Mouse (Mus musculus) embryo, embryonic 10.5 days (tissue): ENCODE measurements at regions not wholly inside any gene's neighbourhood (a gene's known extent, or its start where the extent isn't known, plus 50 kb on each side); places are given as distances from the start of the nearest gene placed in this dataset.

Experiments
- DNase-seq: peaks from one replicate; pipeline ENCODE4 v3.0.0-alpha.2; 2015; ENCODE audit warnings: low spot score

DNA sequence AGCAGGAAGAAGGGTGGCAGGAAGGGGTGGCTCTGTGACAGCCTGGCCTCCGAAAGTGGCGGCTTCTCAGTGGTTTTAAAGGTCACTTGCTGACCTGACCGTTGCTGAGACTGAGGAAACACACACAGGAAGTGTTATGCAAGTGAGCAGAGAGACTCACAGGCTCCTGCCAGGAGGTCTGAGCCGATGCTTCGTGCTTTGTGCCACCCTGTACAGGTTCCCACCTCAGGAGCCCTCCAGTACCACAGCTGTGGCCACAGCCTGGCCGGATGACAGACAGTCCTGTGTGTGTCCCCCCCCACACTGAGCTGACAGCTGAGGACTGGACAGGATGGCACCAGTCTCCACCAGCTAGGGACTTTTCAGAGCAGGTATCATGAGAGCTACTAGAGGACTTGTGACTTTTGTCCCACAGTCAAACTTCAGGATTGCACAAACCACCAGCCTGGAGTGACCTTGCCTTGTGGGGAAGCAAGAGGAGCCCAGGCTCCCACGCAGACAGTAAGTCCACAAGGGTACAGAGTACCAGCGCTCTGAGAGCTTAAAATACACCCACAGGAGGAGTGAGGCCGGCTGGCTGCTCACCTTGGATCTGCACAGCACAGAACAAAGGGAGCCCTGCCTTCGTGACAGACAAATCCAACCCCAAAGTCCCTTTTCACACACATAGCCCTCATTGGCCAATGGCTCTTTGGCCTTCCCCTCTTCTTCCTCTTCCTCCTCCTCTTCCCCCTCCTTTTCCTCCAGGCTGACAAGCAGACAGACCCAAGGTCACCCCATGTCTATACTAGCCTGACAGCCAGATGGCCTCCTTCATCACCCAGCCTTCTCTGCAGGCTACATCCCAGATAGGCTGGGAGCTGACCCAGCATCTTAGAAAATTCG is 158.1 kb upstream of the Rreb1 start:
- no peak for DNase-seq

DNA sequence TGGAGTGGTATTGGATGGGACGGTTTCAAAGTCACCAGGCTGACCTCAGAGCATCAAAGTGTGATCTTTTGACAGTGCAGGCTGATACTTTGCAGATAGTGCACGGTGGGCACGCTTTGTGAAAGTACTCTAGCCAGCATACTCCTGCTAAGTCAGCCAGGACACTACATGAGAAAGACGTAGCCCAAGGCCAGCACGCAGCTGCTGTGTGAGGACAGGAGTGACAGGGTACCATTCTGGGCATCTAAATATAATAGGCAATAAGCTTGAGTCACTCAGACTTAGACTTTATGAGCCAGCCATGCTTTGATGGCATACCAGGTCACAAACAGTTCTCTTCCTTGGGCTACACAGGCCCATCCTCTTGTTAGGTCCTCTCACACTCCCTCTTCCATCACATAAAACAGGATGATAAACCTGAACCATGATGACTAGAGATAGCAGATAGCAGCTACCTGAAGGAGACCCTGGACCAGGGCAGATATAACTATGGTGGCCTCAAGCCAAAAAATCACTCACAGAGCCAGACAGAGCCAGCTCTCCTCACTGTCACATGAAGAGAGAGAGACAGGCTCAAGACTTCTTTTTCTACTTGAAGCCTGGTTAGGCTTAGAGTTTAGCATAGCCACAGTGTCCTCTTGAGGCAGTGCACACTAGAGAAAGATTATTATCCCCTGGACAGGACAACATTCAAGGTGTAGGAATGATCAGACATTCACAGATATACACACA is 156.7 kb upstream of the Rreb1 start:
- DNase-seq = no peak

DNA sequence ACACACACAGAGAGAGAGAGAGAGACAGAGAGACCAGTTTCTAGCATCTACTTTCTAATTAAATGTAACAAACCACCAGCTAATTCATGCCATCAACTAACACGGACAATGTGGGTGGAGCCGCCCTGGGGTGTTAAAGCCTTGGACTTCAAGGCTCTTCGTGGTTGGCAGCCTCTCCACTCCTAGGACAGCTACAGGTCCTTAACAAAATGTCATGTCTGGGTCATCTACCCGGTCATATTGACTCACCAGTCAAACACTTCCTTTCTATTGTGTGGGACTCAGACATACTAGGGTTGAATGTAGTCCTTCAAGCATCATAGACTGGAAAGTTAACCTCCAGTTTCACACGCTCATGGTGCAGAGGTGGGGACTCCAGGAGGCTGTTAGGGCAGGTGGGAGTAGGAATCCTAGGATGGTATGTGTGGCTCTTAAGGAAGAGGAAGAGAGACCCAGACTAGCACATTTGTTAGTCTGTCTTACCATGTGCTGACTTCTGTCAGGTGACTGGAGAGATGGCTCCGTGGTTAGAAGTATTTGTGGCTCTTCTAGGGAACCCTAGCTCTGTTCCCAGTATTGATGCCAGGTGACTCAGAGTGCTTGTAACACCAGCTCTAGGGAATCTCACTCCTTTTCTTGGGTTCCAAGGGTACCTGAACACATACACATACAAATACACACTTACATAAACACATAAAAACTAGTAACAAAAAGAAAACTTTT is 155.7 kb upstream of the Rreb1 start:
- DNase-seq = no peak

DNA sequence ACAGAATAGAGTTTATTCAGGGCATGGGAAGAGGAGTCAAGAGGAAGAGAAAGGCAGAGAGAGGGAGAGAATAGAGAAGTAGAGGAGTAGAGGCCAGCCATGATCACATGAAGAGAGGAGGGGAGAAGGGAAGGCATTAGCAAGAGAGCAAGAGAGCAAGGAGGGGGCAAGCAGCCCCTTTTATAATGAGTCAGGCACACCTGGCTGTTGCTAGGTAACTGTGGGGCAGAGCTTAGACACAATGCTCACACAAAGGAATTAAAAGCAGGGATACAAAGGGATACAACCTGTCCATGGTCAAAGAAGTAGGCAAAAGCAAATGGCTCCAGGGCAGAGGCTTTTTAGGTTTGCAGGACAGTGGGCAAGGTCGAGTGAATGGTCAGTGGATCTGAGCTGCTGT is 153.5 kb upstream of the Rreb1 start:
- DNase-seq = no peak

DNA sequence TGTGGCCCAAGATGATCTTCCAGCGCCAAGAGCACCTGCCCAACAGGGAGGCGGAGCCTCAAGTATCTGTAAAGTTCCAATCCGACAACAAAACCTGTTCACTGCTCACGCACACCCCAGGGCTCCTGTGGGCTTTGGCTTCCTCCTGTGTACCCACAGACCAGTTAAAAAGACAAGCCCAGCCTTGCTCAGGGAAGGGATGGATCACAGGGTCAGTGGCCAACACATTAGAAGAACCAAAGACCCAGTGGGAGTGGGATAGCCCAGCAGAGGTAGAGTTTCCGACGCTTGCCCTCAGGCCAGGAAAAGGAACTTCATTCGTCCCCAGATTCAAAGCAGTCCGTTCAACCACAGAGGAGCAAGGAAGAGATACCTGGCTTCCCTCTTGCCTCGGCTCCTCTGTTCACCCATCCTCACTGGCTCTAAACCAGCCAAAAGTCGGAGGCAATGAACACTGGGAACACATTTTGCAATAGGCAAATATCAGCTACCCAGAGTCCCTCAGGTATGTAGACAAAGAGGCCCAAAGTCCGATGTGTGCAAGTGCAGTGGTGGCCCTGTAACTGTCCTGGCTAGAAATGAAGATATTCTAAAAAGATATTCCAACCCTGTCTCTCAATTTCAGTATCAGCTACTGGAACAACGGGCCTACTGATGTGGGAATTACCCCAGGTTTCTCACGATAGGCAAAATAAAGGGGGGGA is 152.5 kb upstream of the Rreb1 start:
- no peak for DNase-seq

DNA sequence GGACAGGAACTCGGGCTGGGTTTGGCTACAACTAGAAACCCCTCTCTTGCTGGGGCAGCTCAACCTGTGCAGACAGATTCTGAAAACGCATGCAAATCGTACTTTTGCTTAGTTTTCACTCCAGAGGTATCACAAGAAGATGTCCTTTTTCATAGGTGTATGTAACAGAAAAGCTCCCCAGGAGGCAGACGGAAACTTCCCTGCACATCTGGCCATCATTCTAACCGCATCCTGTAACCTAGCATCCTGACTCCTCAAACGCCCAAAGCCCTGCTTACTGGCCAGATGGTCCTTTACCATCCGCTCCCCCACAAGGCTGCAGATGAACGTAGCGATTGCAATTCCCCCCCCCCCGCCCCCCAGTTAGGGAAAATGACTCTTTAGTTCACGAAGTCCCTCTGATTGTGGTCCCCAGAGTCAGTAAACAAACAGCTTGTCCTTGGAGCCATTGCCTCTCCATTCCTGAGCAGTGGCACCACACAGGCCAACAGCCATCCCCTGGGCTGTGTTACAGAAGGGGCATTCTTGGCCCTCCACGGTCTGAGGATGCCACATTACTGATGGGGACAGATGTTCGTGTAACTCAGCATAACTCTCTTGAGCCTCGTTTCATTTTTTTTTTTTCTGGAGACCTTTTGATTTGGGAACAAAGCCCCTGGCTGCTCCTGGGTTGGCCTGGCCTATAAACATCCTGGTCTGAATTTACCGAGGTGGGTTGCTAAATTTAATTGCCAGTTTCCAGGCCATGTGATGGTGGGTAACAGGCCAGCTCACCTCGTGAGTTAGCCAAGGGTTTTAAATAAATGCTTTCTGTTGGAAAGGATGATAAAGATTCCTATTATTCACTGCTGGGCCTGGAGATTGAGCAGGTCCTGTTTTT is 149.6 kb upstream of the Rreb1 start:
- DNase-seq = no peak

DNA sequence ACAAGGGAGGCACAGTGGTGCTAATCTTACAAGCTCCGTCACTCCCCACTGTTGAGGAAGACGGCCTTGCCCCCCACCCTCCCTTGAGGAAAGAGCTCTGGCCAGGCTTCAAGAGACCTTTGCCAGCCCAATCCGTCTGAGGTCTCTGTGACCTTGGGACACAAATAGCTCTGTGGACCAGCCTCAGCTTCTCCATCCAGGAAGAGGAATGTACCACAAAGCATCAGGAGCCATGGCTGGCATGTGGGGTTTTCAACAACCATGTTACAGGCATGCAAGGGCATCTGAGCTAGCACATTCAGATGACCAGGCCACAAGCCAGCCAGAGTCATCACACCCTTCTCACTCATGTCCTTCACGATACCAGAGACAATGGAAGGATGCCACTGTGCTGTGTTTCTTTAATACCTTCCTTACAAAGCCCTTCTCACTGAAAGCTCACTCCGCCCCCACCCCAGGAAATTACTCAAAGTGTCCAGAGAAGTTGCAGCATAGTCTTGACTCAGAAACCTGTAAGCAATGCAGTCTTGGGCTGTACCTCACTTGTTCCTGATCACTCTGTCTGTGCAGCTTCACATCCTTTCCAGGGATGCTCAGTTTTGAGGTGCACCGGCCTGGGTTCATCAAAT is 148.8 kb upstream of the Rreb1 start:
- no peak for DNase-seq

DNA sequence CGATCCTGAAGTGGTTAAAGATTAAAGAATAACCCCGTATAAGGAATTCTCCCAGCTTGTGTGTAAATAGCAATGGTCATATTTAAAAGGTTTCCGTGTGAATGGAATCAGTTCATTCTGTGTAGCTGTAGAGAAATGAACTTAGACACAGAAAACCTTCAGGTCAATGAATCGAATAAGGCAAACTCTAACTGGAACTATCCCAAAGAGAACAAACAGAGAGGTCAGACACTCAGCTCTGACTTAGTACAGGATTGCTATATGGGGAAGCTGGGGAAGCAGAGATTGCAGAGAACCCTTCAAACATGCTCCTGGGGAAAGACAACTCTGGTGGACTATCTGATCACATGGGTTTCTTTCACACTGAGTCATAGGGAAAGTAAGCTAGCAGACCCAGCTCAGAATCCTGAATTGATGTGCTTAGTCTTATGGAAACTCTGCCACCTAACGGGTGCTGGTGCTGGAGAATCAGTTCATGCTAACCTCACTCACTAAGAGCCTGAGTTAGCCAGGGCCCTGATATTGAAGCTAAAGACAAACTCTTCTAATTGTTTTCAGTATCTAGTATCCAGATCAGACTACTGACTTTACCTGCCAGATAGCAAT is 145.3 kb upstream of the Rreb1 start:
- DNase-seq = no peak

DNA sequence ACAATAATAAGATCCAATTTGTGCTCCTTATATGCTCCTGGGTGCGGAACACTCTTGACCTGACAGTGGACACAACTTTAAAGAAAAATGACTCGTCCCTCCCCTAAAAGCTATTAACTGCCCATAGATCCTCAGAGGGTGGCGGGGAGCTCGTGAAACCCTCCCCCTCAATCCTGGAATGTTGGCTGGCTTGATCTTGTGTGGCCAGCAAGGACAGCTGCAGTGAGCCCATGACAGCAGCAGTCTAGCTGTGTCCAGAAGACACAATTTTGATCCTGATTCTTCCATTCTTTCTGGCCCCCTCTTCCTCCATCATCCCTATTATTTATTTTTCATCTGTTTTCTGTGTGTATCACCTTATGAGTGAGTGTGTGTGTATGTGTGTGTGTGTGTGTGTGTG is 141.8 kb upstream of the Rreb1 start:
- DNase-seq = no peak

DNA sequence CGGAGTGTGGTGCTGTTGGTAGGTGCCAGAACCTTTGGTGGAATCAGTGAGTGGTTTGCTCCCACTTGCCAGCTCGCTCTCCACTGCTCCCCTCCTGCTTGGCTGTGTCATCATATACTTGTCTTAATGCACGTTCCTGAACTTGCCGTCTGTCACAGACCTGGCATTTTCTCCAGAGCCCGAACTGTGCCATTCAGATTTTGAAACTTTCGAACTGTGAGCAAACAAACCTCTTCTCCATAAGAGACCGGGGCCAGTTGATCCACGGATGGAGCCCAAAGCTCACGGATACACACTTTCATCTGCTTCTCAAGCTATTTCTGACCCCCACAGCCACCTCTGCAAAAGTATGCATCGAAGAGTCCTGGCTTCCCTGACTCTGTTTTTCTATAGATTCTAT is 141.0 kb upstream of the Rreb1 start:
- no peak for DNase-seq

DNA sequence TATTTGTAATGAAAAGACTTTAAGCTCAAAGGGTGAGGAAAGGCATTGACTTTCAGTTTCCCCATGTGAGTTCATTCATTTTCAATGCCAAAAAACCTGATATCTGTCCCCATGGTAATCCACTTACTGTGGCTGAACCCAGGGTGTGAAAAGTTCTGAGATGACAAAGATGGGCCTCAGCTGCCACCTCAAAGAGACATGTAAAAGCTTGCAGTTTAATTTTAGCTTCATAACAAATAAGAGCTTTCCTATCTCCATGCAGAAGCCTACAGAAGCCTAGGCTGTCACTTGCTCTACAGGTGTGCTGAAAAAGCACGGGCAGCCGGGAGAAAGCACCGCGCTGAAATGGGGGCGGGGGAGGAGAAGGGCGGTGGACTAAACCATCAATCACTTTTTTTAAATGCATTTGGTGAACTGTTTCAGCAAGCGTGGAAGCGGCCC is 140.1 kb upstream of the Rreb1 start:
- DNase-seq = no peak

DNA sequence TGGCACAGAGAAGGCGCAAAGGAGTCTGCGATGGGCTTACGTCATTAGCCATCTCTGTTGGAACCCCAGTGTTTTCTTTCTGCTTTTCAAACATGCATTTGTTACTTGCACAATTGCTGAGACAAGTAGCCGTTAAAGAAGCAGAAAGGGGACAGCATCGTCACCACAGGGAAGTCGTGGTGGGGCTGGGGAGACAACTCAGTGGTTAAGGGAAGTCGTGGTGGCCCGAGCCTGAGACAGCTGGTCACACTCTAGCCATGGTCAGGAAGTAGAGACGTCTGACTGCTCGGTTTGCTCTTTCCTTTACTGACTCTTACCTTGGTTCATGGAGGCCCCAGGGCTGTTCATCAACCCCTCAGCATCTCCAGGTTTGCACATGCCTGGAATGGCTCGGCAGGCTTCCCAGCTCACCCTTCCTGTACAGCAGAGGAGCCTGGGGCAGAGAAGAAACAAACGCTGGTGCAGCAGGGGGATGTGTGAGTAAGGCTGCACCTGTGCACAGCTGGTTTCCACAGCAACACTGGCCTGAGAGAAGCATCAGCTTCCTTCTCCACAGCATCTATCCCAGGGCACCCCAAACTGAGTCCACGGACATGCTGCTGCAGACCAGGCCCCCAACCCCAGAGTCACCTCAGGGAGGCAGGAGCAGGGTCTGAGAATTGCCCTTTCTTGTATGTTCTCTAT is 135.6 kb upstream of the Rreb1 start:
- no peak for DNase-seq

DNA sequence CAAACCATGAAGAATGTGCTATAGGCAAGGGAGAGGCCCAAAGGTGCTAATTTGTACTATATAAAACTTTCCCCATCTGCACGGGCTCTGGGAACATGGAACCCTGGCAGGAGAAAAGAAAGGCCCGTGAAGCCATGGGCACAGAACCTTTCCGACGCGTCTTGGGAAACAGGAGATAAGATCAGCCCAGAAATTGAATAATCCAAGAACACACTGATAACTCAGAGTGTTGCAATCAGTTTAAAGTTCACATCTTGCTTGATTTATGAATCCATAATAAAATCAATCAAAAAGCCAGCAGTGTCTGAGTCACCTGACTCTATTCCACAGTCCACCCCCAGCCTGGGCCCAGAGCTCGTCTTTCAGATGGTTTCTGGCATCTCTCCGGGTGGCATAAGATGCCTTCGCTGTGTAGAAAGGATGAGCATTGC is 133.4 kb upstream of the Rreb1 start:
- DNase-seq = no peak

DNA sequence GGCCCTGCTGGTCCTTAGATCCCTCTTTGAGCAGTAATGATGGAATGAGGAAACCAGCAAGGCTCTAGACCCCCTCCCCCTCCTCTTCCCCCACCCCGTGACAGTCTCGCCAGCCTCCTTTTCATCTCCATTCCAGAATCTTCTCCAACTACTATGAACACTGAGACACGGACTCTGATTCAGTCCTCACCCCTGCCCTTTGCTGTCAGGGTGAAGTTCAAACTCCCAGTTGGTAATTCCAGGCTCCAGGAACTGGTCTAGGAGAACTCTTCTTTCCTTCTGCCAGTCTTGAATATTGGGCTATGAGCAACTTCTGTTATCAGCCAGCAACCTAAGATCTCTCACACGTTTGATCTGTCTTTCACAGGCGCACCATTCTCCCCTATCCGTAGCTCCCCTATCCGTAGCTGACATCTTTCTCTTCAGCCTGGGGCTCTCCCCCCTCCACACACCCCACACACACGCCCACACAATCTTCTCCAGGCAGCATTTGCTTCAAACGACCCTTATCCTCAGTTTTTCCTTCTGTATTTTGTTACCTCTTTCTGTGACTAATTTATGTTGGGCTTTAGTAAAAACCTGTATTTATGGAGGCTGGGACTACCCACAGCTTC is 128.6 kb upstream of the Rreb1 start:
- no peak for DNase-seq

DNA sequence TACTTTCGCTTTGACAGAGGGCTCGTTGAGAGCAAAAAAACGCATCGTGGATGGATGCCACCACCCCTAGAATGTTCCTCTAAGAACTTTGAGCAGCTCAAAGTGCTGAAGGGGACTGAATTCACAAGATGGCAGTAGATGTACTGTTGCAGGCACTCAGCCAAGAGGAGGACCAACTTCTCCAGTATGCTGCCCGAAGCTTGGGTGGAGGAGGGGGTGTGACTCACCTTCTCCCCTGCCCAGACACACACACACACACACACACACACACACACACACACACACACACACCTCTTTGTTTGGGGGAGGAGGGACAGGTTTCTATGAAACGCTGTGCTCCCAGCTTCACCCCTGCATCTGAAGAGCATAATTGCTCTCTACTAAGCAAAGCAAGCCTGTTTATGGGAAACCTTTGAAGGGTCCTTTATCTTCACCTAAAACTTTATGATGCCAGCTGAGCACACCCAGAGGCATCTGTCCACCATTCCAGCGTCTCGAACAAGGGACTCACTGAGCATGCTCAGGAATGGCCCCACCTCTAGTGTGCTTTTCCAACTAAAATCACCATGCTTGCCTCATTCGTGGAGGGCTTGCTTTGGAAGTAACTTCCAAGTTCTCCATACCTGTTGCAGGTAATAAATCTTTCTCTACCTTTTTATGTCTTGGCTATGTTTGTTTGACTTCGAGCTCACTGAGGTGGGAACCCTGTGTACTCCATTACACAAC is 126.8 kb upstream of the Rreb1 start:
- no peak for DNase-seq

DNA sequence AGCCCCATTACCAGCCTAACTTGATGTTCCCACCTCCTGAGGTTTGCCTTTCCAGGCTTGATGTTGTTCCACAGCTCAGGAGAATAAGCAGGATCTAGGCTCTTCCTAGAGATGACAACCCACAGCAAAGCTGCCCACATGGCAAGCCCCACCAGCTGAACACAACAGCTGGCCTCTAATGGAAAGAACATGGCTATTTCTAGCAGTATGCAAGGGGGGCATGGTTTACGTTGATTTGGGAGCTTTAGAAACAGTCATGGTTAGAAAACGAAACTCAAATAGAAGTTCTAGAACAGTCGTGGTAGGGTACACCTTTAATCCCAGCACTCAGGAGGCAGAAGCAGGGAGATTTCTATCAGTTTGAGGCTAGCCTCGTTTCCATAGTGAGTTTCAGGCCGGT is 123.5 kb upstream of the Rreb1 start:
- DNase-seq = no peak

DNA sequence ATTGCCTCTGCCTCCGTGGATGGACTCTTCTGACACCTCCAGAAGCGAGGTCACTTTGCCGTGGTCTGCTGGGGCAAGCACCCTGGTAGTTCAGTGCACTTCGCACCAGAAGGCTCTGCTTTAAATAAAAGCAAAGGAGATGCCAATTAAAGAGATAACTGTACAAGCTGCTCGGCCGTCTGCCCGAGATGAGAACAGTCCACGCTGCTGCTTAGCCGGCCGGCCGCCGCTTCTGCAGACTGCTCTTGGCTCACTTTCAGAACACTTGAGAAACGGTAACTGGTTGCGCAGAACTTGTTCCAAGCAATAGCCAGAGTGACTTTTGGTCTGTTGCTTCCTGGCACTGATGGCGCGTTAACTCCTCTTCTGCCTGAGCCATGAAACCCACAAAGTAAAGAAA is 121.0 kb upstream of the Rreb1 start:
- no peak for DNase-seq

DNA sequence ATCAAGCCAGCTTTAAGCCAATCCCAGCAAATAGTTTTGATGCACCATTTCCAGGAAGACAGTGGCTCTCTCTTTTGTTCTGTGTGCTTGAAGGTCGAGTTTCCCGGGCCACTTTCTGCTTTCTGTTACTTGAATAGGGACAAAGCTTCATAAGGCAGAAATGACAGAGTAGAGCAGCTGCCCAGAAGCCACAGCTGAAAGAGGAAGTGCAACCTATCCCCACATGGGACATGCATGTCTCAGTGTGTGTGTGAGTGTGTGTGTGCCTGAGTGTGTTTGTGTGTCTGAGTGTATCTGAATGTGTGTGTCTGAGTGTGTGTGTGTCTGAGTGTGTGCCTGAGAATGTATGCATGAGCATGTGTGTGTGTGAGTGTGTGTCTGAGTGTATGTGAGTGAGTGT is 120.2 kb upstream of the Rreb1 start:
- no peak for DNase-seq

DNA sequence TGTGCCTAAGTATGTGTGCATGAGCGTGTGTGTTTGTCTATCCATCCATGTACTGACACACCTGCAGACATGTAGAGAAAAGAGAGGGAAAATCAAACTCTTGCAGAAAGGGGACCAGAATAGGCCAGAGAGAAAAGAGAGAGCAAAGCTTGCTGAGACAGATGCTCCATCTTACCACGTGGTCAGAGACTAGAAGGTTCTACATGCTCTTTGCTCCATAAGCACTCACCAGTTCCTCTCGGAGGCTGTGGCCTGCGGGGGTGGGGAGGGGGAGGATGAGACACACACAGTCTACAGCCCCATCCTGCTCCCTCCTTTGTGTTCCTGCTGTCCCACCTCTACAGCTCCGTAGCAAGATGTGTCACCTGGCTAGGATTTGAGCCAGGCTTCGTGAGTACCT is 119.7 kb upstream of the Rreb1 start:
- no peak for DNase-seq
